Comparison of ENCODE assay signal across 20 mouse cellular contexts in the genomic region with DNA sequence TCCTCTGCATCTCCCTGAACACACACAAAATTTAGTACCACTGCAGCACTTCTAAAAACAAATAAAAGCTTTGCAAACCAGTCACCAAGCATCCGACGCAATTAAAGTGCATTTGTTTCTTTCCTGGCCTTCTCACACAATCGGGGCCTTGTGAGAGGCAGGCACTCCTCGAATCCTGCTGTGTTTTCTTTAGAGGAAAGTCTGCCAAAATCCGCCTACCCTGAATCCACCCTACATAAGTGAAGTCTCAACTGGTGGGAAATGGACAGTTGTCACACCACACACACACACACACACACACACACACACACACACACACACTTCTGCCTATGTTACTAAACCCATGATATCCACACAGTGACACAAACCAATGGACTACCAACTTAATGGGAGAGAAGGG.
"Had no signal": no experiment of that assay in that cellular context is flagged by ENCODE, and none has a peak within 500 bp of the region (broad histone marks: within the 10 kb centered on the region; RNA-seq: fewer than 3 reads in every experiment).

No protein-coding gene starts in this region.

- H3K4me1 ChIP-seq: kidney, embryonic 15.5 days; liver, embryonic 12.5 days; lung, embryonic 15.5 days; megakaryocyte, embryonic 14.5 days; midbrain, embryonic 10.5 days; midbrain, embryonic 13.5 days; neural tube, embryonic 13.5 days had no signal

- H3K4me2 ChIP-seq: kidney, embryonic 15.5 days; liver, embryonic 12.5 days; liver, embryonic 15.5 days; lung, embryonic 15.5 days; midbrain, embryonic 13.5 days; neural tube, embryonic 13.5 days had no signal

- H3K9ac ChIP-seq: kidney, embryonic 15.5 days; liver, embryonic 12.5 days; liver, embryonic 15.5 days; lung, embryonic 15.5 days; midbrain, embryonic 13.5 days; neural tube, embryonic 13.5 days had no signal

- ATAC-seq: liver, embryonic 12.5 days; midbrain, embryonic 13.5 days; midbrain, embryonic 16.5 days had no signal

- H3K27me3 ChIP-seq: kidney, embryonic 15.5 days; liver, embryonic 12.5 days; liver, embryonic 15.5 days; lung, embryonic 15.5 days; megakaryocyte, embryonic 14.5 days; midbrain, embryonic 13.5 days; neural tube, embryonic 13.5 days had no signal

- H3K27ac ChIP-seq: kidney, embryonic 15.5 days; liver, embryonic 12.5 days; liver, embryonic 15.5 days; lung, embryonic 15.5 days; midbrain, embryonic 10.5 days; midbrain, embryonic 13.5 days; neural tube, embryonic 13.5 days had no signal

- H3K9me3 ChIP-seq: kidney, embryonic 15.5 days; liver, embryonic 12.5 days; liver, embryonic 15.5 days; lung, embryonic 15.5 days; midbrain, embryonic 10.5 days; midbrain, embryonic 13.5 days; neural tube, embryonic 13.5 days had no signal

- H3K36me3 ChIP-seq: kidney, embryonic 15.5 days; liver, embryonic 12.5 days; liver, embryonic 15.5 days; lung, embryonic 15.5 days; midbrain, embryonic 10.5 days; midbrain, embryonic 13.5 days; neural tube, embryonic 13.5 days had no signal

- DNase-seq: kidney, adult 18-20 months; kidney, postnatal 14 days; kidney, postnatal 4 days; liver; lung, adult 18-20 months; lung, postnatal 10 days; lung, postnatal 36 days; retina, postnatal 1 day; thymus, adult 18-20 months; thymus, postnatal 36 days had no signal

- H3K4me3 ChIP-seq: kidney, embryonic 15.5 days; liver, embryonic 12.5 days; liver, embryonic 15.5 days; lung, embryonic 15.5 days; megakaryocyte, embryonic 14.5 days; midbrain, embryonic 10.5 days; midbrain, embryonic 13.5 days; myocyte; neural tube, embryonic 13.5 days had no signal
